Mouse (Mus musculus): Measurements from ENCODE around the gene Oasl1. TPM values are rescaled to one million over a fixed set of nuclear protein-coding genes. Genes with fewer than 3 reads are reported as not detected.
A peak's percentile ranks its signal among the peaks of the same experiment; 100 is the strongest.

Gene Oasl1
- polyA plus RNA-seq, 1 experiment from 2014 or later = 0.20 TPM

DNA sequence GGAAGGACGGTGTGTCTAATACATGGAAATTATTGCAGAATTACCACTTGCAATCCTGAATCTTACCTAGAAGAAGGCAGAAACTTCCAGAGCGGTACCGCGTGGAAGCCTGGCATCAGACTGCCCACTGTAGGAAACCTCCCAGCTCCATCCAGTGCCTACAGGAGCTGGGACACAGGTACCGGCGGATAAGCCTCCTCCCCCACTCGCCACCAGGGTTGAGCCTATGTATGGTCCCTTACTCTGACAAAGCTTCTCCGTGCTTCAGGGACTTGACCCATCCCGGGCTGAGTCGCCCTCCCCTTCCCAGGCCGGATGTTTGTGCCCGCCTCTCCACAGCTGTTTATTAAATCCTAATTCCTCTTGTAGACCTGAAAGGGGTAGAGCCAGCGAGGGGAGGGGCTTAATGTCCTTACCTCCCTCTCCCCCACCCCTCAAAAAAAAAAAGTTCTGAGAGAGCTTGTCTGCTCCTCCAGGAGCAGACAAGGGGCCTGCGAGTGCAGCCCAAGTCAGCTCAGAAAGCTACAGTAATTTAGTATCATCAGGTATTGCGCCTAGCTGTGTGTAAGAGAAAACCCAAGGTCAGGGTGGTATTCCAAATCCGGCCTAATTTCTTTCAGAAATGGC, 57.2 kb downstream of the Oasl1 start:
- Histone ChIP-seq H3K9me3 (ENCODE audit: control insufficient read depth, low read length) (no peaks in the 10 kb centered on the region), H3K36me3 (ENCODE audit: control insufficient read depth, insufficient read depth, low read length) (no peaks in the 10 kb centered on the region), H3K27me3 (ENCODE audit: control insufficient read depth, insufficient read depth, low read length) (no peaks in the 10 kb centered on the region), H3K9ac (ENCODE audit: low read length) (no peak overlapping the region), H3K4me1 (ENCODE audit: control insufficient read depth, insufficient read depth, low read length) (peaks cover 4% of the 10 kb centered on the region), H3K4me2 (ENCODE audit: low read depth) (peak overlapping the region; percentile 69), H3K27ac (ENCODE audit: low read depth, low read length) (no peak overlapping the region), H3K4me3 (ENCODE audit: low read depth, low read length) (peak overlapping the region; percentile 29; the same call in 1 of the 2 replicates)
- 28% methylated on average over 16 of the region's 16 CpGs for WGBS
- DNase-seq (ENCODE audit: low spot score) = no peak
- no peak for ATAC-seq (ENCODE audit: insufficient read depth, low FRiP score, low TSS enrichment)

- H3K27me3 ChIP-seq (ENCODE audit: control insufficient read depth, insufficient read depth, low read length) = no peaks in the 10 kb centered on the region
- no peak for ATAC-seq (ENCODE audit: insufficient read depth, low FRiP score, low TSS enrichment)
- H3K4me1 ChIP-seq (ENCODE audit: control insufficient read depth, insufficient read depth, low read length) = peaks cover 4% of the 10 kb centered on the region
- no peak for DNase-seq (ENCODE audit: low spot score)
- H3K4me3 ChIP-seq (ENCODE audit: low read depth, low read length) = no peak overlapping the region
- no peaks in the 10 kb centered on the region for H3K36me3 ChIP-seq (ENCODE audit: control insufficient read depth, insufficient read depth, low read length)
- WGBS = 60% methylated on average over 15 of the region's 15 CpGs
- H3K27ac ChIP-seq (ENCODE audit: low read depth, low read length) = no peak overlapping the region
- no peak overlapping the region for H3K4me2 ChIP-seq (ENCODE audit: low read depth)
- H3K9ac ChIP-seq (ENCODE audit: low read length) = no peak overlapping the region
- no peaks in the 10 kb centered on the region for H3K9me3 ChIP-seq (ENCODE audit: control insufficient read depth, low read length)
These were observed 59.0 kb downstream of the Oasl1 start for GRCm38 (mm10) chr5:114982001-114982400.

DNA sequence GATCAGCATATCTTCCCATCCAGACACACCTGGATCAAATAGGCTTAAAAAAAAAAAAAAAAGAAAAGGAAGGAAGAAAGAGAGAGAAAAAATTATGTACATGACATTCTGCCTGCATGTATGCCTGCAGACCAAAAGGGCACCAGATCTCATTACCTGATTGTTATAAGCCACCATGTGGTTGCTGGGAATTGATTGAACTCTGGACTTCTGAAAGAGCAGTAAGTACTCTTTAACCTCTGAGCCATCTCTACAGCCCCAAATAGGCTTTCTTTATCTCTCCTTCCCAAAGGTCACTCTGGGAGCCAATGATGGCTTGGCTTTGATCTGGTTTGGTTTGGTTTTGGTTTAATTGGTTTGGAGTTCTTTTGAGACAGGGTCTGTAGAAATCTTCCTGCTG, 62.0 kb downstream of the Oasl1 start:
- H3K9me3 ChIP-seq (ENCODE audit: control insufficient read depth, low read length) = no peaks in the 10 kb centered on the region

More for the DNA sequence above, 62.0 kb downstream of the Oasl1 start:
- H3K4me1 ChIP-seq (ENCODE audit: control insufficient read depth, insufficient read depth, low read length) = no peaks in the 10 kb centered on the region; the same call in 1 of the 2 replicates
- DNase-seq (ENCODE audit: low spot score) (no peak), ATAC-seq (ENCODE audit: insufficient read depth, low FRiP score, low TSS enrichment) (no peak)
- no peak overlapping the region for H3K4me2 ChIP-seq (ENCODE audit: low read depth)
- no peak overlapping the region for H3K9ac ChIP-seq (ENCODE audit: low read length)
- no peaks in the 10 kb centered on the region for H3K27me3 ChIP-seq (ENCODE audit: control insufficient read depth, insufficient read depth, low read length)
- no peaks in the 10 kb centered on the region for H3K36me3 ChIP-seq (ENCODE audit: control insufficient read depth, insufficient read depth, low read length)
- no peak overlapping the region for H3K4me3 ChIP-seq (ENCODE audit: low read depth, low read length)
- no peak overlapping the region for H3K27ac ChIP-seq (ENCODE audit: low read depth, low read length)

Other genes starting within 250 kb of the Oasl1 start
- 68.9 and 72.6 TPM in 2 replicates for gene Gltp, start 232.3 kb upstream of the Oasl1 start, polyA plus RNA-seq (2014; fragmentation: Nextera tagmentation; extraction: Ambion mirVana)
- 12.8 and 14.3 TPM in 2 replicates for gene Tchp, start 215.5 kb upstream of the Oasl1 start, polyA plus RNA-seq (2014; fragmentation: Nextera tagmentation; extraction: Ambion mirVana)
- 75.4 and 88.6 TPM in 2 replicates for gene Ankrd13a, start 148.6 kb upstream of the Oasl1 start, polyA plus RNA-seq (2014; fragmentation: Nextera tagmentation; extraction: Ambion mirVana)
- gene Git2, start 147.7 kb upstream of the Oasl1 start, polyA plus RNA-seq (2014; fragmentation: Nextera tagmentation; extraction: Ambion mirVana) = 35.1 and 46.9 TPM in 2 replicates
- 162 TPM in 2 replicates for gene 1500011B03Rik, start 99.8 kb upstream of the Oasl1 start, polyA plus RNA-seq (2014; fragmentation: Nextera tagmentation; extraction: Ambion mirVana)
- not detected in 2 replicates for gene 4930519G04Rik, start 69.6 kb upstream of the Oasl1 start, polyA plus RNA-seq (2014; fragmentation: Nextera tagmentation; extraction: Ambion mirVana)
- gene Gm9936, start 64.6 kb upstream of the Oasl1 start, polyA plus RNA-seq (2014; fragmentation: Nextera tagmentation; extraction: Ambion mirVana) = 0.39 and 0.54 TPM in 2 replicates
- 0.81 and 1.8 TPM in 2 replicates for gene Oasl2, start 26.3 kb upstream of the Oasl1 start, polyA plus RNA-seq (2014; fragmentation: Nextera tagmentation; extraction: Ambion mirVana)
- gene 2210016L21Rik, start 18.9 kb downstream of the Oasl1 start, polyA plus RNA-seq (2014; fragmentation: Nextera tagmentation; extraction: Ambion mirVana) = 47.2 and 48.8 TPM in 2 replicates
- not detected in 2 replicates for gene Hnf1a, start 47.9 kb downstream of the Oasl1 start, polyA plus RNA-seq (2014; fragmentation: Nextera tagmentation; extraction: Ambion mirVana)
- 43.6 and 45.1 TPM in 2 replicates for gene Sppl3, start 87.9 kb downstream of the Oasl1 start, polyA plus RNA-seq (2014; fragmentation: Nextera tagmentation; extraction: Ambion mirVana)
- 27.2 and 29.5 TPM in 2 replicates for gene Gm10401, start 175.1 kb downstream of the Oasl1 start, polyA plus RNA-seq (2014; fragmentation: Nextera tagmentation; extraction: Ambion mirVana)
- gene Acads, start 196.1 kb downstream of the Oasl1 start, polyA plus RNA-seq (2014; fragmentation: Nextera tagmentation; extraction: Ambion mirVana) = 27.7 and 31.3 TPM in 2 replicates
- gene Unc119b, start 211.7 kb downstream of the Oasl1 start, polyA plus RNA-seq (2014; fragmentation: Nextera tagmentation; extraction: Ambion mirVana) = 67.7 and 73.4 TPM in 2 replicates
- 50.1 and 56.9 TPM in 2 replicates for gene Mlec, start 234.9 kb downstream of the Oasl1 start, polyA plus RNA-seq (2014; fragmentation: Nextera tagmentation; extraction: Ambion mirVana)

Data from neural tube, embryonic 11.5 days (tissue).